Mouse (Mus musculus): ENCODE data around the gene Bloc1s2. TPM values are rescaled to one million over a fixed set of nuclear protein-coding genes. Genes with fewer than 3 reads are reported as not detected.

Bloc1s2 gene
- total and polyA plus RNA-seq, 2 experiments from 2014 or later = 3.8 to 43.4 TPM

- no peak for DNase-seq (ENCODE audit: low spot score)
- Histone ChIP-seq H3K9ac (replicated peaks; ENCODE audit: low read depth, low read length) (no peak overlapping the region), H3K4me2 (ENCODE audit: low read depth, low read length) (no peak overlapping the region)
Measured at GRCm38 (mm10) chr19:44100840-44101239, 45.4 kb downstream of the Bloc1s2 start.

More at GRCm38 (mm10) chr19:44100840-44101239, 45.4 kb downstream of the Bloc1s2 start:
- Histone ChIP-seq H3K27ac (ENCODE audit: low read depth) (no peak overlapping the region), H3K4me1 (ENCODE audit: control insufficient read depth, insufficient read depth) (no peaks in the 10 kb centered on the region), H3K27me3 (ENCODE audit: control insufficient read depth, insufficient read depth, low read length) (no peaks in the 10 kb centered on the region), H3K36me3 (replicated peaks; ENCODE audit: control insufficient read depth, insufficient read depth, low read length) (peaks cover 39% of the 10 kb centered on the region), H3K4me3 (ENCODE audit: low read depth, low read length) (no peak overlapping the region), H3K9me3 (replicated peaks; ENCODE audit: control insufficient read depth, low read length) (no peaks in the 10 kb centered on the region; the same call in none of the 2 replicates)
- no peak for TF ChIP-seq CTCF (IDR thresholded peaks at IDR 0.05; ENCODE audit: low read depth)
- TF ChIP-seq EP300 (IDR thresholded peaks at IDR 0.05; ENCODE audit: low read depth) = no peak
- no peak for ATAC-seq (ENCODE audit: insufficient read depth, low read depth)

Other genes starting within 250 kb of the Bloc1s2 start
- gene Dnmbp, start 206.3 kb downstream of the Bloc1s2 start, total RNA-seq (2014; rRNA removed; ENCODE audit: low replicate concordance) = 12.3 and 12.4 TPM in 2 replicates
- 5.8 and 6.0 TPM in 2 replicates for gene Dnmbp, start 206.3 kb downstream of the Bloc1s2 start, polyA plus RNA-seq (2015; fragmentation: Nextera tagmentation; extraction: Ambion mirVana)
- gene Cpn1, start 159.9 kb downstream of the Bloc1s2 start, total RNA-seq (2014; rRNA removed; ENCODE audit: low replicate concordance) = not detected in 2 replicates
- 0.12 and 0.15 TPM in 2 replicates for gene Cpn1, start 159.9 kb downstream of the Bloc1s2 start, polyA plus RNA-seq (2015; fragmentation: Nextera tagmentation; extraction: Ambion mirVana)
- not detected in 2 replicates for gene Cyp2c23, start 117.2 kb downstream of the Bloc1s2 start, total RNA-seq (2014; rRNA removed; ENCODE audit: low replicate concordance)
- gene Cyp2c23, start 117.2 kb downstream of the Bloc1s2 start, polyA plus RNA-seq (2015; fragmentation: Nextera tagmentation; extraction: Ambion mirVana) = not detected in 2 replicates
- 2.4 and 3.4 TPM in 2 replicates for gene Erlin1, start 76.7 kb downstream of the Bloc1s2 start, total RNA-seq (2014; rRNA removed; ENCODE audit: low replicate concordance)
- gene Erlin1, start 76.7 kb downstream of the Bloc1s2 start, polyA plus RNA-seq (2015; fragmentation: Nextera tagmentation; extraction: Ambion mirVana) = 6.1 and 7.0 TPM in 2 replicates
- gene Chuk, start 39.0 kb downstream of the Bloc1s2 start, total RNA-seq (2014; rRNA removed; ENCODE audit: low replicate concordance) = 14.7 and 47.1 TPM in 2 replicates
- 19.3 TPM in 2 replicates for gene Chuk, start 39.0 kb downstream of the Bloc1s2 start, polyA plus RNA-seq (2015; fragmentation: Nextera tagmentation; extraction: Ambion mirVana)
- gene Cwf19l1, start 10.6 kb downstream of the Bloc1s2 start, total RNA-seq (2014; rRNA removed; ENCODE audit: low replicate concordance) = 12.5 and 16.0 TPM in 2 replicates
- gene Cwf19l1, start 10.6 kb downstream of the Bloc1s2 start, polyA plus RNA-seq (2015; fragmentation: Nextera tagmentation; extraction: Ambion mirVana) = 9.8 and 10.7 TPM in 2 replicates
- gene Pkd2l1, start 46.0 kb upstream of the Bloc1s2 start, total RNA-seq (2014; rRNA removed; ENCODE audit: low replicate concordance) = not detected in 2 replicates
- not detected in 2 replicates for gene Pkd2l1, start 46.0 kb upstream of the Bloc1s2 start, polyA plus RNA-seq (2015; fragmentation: Nextera tagmentation; extraction: Ambion mirVana)
- gene Scd3, start 56.8 kb upstream of the Bloc1s2 start, total RNA-seq (2014; rRNA removed; ENCODE audit: low replicate concordance) = not detected in 2 replicates
- 0.14 TPM in 1 of 2 replicates, not detected in the other for gene Scd3, start 56.8 kb upstream of the Bloc1s2 start, polyA plus RNA-seq (2015; fragmentation: Nextera tagmentation; extraction: Ambion mirVana)
- 307 and 374 TPM in 2 replicates for gene Scd2, start 147.2 kb upstream of the Bloc1s2 start, total RNA-seq (2014; rRNA removed; ENCODE audit: low replicate concordance)
- 47.5 and 61.2 TPM in 2 replicates for gene Scd2, start 147.2 kb upstream of the Bloc1s2 start, polyA plus RNA-seq (2015; fragmentation: Nextera tagmentation; extraction: Ambion mirVana)
- 10.8 and 37.4 TPM in 2 replicates for gene Scd4, start 186.6 kb upstream of the Bloc1s2 start, total RNA-seq (2014; rRNA removed; ENCODE audit: low replicate concordance)
- gene Scd4, start 186.6 kb upstream of the Bloc1s2 start, polyA plus RNA-seq (2015; fragmentation: Nextera tagmentation; extraction: Ambion mirVana) = 30.8 and 38.2 TPM in 2 replicates

All from heart, postnatal 0 days (tissue).